Mouse (Mus musculus): Measurements from ENCODE around the gene Slc25a5. TPM values are rescaled to one million over a fixed set of nuclear protein-coding genes. Genes with fewer than 3 reads are reported as not detected.

Slc25a5 gene
- total RNA-seq (2015; ENCODE audit: low replicate concordance) (208 and 285 TPM in 2 replicates), total RNA-seq (2017; ENCODE audit: low replicate concordance) (144 and 176 TPM in 2 replicates)

DNA sequence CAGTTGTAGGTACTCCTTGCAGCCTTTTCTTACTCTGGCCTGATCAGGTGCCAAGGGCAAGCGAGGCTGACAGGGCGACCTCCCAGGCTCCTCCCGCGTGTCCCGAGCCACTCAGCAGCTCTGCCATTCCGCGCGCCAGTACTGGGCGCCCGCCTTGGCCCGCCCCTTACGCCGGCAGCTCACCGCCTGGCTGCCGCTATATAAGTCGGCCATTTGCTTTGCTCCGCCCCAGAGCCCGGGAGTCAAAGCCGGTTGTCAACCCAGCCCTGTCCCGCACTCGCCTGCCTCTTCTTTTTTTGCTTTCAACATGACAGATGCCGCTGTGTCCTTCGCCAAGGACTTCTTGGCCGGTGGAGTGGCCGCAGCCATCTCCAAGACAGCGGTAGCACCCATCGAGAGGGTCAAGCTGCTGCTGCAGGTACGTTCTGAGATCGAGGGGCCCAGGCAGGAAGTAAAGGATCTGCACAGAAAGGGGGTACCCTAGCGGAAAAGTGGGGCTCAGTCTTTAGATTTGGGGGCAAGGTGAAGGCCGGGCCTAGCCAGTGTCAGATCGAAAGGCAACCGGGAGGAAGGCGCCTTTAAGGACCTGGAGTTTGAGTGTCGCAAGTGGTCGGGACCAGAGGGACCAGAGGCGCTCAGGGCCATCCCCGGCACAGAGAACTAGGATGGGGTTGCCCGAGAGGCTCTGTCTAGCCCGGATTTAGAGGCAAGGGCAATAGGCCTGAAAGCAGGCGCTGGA, at the start of gene Slc25a5:
Slc25a5 (plus strand) TSS at position 228 of the 739 bp plus-strand sequence.
- ATAC-seq (replicated peaks; ENCODE audit: low FRiP score, poor library complexity, severe bottlenecking), result peak; percentile 99

GRCm38 (mm10) chrX:36746789-36747188, 48.7 kb upstream of the Slc25a5 start:
- no peak for ATAC-seq (replicated peaks; ENCODE audit: low FRiP score, poor library complexity, severe bottlenecking)

- ATAC-seq (replicated peaks; ENCODE audit: low FRiP score, poor library complexity, severe bottlenecking), result no peak
Observed at GRCm38 (mm10) chrX:36748573-36748972, 46.9 kb upstream of the Slc25a5 start.

DNA sequence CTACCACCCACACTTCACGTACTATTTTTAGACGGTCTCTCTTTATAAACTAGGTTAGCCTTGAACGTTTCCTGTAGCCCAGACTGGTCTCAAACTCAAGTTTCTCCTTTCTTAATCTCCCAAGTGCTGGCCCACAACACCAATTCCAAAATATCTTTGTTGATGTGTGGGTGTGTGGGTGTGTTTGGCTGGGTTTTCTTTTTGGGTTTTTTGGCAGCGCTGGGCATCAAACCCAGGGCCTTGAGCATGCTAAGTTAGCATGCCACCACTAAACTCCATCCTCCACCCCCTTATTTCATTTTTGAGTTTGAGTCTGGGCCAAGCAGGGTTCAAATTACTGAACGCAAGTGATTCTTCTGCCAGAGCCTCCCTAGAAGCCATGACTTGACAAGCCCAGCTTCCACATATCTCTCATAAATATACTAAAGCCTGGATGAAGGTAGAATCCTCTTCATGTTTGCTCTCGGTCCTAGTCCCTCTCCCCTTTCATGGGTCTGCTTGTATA, 46.1 kb upstream of the Slc25a5 start:
- no peak for ATAC-seq (replicated peaks; ENCODE audit: low FRiP score, poor library complexity, severe bottlenecking)

DNA sequence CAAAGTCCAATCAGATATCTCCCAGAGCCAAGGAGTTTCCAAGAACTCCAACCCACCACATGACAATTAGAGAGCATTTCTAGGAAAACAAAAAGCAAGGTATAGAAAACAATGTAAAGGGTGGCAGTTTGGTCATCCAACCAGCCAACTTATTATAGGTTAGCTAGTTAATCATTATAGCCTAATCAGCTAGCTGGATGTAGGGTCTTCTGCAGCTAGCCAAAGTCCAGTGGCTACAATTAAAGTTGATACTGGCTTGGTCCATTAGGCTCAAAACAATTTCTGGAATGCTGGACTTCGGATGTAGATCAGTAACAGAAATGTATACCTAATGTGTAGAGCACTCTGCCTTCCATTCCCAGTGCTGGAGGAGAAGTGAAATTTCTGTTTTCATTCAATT, 44.9 kb upstream of the Slc25a5 start:
- no peak for ATAC-seq (replicated peaks; ENCODE audit: low FRiP score, poor library complexity, severe bottlenecking)

DNA sequence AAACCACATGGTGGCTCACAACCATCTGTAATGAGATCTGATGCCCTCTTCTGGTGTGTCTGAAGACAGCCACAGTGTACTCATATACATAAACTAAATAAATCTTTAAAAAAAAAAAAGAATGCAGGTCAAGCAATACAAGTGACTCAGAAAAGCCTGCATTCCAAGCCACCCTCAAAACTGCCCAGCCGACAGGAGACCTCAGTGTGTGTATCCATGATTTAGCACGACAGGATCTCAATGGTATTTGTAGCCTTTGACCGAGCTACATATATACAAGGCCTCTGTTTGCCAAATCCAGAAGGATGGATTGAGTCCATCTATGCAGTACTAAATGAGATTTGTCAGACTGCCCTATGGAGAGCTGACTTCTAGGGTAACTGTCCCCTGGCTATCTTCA, 42.9 kb upstream of the Slc25a5 start:
- ATAC-seq (replicated peaks; ENCODE audit: low FRiP score, poor library complexity, severe bottlenecking), result no peak

DNA sequence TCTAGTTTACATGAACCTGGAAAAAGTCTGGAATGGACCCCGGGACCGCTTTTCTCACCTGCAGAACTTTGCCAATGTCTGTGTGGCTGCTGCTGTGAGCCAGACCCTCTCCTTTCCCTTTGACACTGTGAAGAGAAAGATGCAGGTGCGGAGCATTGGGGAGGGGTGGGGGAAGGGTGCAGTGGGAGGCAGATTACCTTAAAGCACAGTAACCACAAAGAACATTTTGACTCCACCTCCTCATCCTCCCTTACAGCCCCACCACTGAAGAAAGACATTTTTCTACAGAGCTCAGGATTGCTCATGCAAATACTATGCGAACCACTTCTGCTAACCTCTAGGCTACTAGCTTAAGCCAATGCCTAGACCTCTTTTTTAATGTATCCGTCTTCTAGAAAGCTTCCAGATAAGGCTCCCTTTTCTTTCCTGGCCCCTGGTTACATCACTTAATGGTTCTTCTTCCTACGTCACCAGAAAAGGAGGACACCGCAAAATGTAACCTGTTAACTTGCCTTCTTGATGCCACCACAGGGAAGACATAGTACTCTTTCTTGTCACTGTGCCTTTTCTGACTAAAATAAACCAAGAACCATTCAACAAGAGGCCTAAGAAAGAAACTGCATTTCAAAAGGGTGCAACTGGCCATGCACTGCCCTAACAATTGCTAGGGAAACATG, 37.5 kb upstream of the Slc25a5 start:
- ATAC-seq (replicated peaks; ENCODE audit: low FRiP score, poor library complexity, severe bottlenecking), result no peak

- no peak for ATAC-seq (replicated peaks; ENCODE audit: low FRiP score, poor library complexity, severe bottlenecking)
Observed at GRCm38 (mm10) chrX:36758566-36758965, 36.9 kb upstream of the Slc25a5 start.

DNA sequence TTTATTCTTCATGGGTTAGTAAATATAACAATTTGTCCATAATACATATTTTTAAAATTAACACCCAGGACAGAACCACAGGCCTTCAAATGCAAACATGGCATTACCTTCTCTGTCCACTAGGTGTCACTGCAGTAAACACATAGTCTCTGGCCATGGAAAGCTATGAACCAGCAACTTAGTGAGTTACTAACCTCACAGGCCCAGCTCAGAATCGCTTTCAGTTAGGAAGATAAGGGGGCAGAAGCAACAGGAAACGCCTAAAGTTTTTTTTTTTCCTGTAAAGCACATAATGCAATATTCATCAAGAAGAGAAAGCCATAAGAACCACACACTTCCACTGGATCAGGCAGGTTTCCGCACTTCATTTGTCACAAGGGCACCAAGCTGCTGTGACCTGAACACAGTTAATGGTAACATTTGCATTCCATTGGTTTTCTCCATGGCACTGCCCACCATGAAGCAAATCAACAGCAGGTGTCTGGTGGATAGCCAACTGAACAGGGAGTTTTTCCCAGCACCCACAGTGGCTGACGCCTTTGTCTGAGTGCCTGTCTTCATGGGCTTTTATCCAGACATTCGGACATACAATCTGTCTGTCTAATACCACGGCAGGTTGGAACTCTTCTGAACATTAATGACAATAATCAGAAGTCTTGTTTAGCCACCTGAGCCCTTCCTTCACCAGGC, 34.4 kb upstream of the Slc25a5 start:
- ATAC-seq (replicated peaks; ENCODE audit: low FRiP score, poor library complexity, severe bottlenecking), result peak; percentile 72

DNA sequence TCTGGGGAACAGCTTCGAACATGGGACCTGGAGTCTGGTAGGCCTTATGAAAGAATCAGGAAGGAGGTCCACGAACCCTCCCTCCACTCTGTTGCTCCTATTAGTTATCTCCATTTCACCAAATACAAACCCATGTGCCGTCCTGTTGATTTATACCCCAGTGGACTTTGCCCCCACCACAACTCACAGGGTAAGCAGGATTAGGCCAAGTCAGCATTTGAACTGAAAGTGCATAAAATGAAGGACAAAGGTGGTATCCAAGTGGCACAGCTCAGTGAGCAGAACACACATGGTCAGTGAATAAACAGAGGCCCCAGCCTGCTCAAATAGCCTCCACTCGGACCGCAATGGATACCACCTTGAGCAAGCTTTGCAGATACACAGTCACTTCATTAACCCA, 33.2 kb upstream of the Slc25a5 start:
- no peak for ATAC-seq (replicated peaks; ENCODE audit: low FRiP score, poor library complexity, severe bottlenecking)

DNA sequence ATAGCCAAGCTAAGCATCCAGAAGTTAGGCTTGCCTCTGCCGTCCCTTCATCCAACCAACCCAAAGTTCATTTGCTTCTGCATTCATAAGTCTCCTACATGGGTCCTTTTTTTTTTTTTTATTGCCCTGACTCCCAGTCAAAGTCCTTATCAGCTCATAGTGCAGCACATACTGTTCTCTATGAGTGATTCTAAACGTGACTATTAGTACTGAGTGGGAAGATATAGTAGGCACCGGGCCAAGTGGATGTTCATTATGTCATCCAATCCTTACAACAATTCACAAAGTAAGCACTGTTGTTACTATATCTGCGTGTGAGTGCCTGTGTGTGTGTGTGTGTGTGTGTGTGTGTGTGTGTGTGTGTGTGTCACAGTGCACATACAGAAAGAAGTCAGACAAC, 32.6 kb upstream of the Slc25a5 start:
- ATAC-seq (replicated peaks; ENCODE audit: low FRiP score, poor library complexity, severe bottlenecking), result no peak

DNA sequence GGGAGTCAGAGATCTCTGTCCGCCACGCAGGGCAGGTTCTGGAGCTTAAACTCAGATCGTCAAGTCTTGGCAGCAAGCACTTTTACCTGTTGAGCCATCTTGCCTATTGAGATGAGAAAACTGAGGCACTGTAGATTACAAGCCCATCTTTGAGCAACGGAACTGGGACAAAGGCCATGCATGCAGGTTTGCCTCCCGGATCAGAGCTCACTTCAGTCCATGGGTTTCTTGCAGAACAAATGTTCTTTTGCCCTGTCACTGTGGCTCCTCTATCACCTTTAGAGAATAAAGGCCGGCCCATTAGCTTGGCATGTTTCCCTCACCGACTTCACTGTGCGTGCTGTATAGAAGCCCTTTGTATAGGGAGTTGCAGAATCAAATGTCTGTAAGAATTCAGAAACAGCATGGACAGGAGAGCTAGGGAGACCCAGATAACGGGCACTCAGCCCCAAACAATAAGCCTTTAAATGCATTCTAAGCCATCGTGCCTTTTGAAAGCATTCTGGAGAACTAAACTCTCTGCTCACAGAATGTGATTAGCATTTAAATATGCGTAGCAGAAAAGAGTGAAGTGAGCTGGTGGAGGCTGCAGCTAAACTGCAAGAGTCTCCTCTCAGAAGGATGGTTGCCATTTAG, 32.0 kb upstream of the Slc25a5 start:
- no peak for ATAC-seq (replicated peaks; ENCODE audit: low FRiP score, poor library complexity, severe bottlenecking)

DNA sequence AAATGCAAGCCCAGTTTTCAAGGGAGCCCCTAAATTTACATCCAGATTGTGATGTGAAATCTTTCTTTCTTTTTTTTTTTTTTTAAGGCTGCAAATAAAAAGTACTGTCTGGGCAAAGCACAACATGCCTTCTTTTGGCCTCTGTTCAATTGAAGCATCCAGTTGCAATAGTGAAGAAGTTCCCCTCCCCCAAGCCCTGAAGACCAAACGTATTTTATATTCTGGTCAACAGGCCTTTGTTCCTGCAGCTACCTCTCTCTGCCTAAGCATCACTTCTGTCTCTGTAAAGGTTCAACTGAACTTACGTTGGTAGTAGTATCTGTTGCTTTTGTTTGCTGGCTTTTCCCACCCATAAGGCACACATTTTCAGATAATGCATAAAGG, 31.5 kb upstream of the Slc25a5 start:
- ATAC-seq (replicated peaks; ENCODE audit: low FRiP score, poor library complexity, severe bottlenecking), result no peak

- ATAC-seq (replicated peaks; ENCODE audit: low FRiP score, poor library complexity, severe bottlenecking), result no peak
Observed at GRCm38 (mm10) chrX:36767386-36767785, 28.1 kb upstream of the Slc25a5 start.

GRCm38 (mm10) chrX:36772591-36772990, 22.9 kb upstream of the Slc25a5 start:
- no peak for ATAC-seq (replicated peaks; ENCODE audit: low FRiP score, poor library complexity, severe bottlenecking)

DNA sequence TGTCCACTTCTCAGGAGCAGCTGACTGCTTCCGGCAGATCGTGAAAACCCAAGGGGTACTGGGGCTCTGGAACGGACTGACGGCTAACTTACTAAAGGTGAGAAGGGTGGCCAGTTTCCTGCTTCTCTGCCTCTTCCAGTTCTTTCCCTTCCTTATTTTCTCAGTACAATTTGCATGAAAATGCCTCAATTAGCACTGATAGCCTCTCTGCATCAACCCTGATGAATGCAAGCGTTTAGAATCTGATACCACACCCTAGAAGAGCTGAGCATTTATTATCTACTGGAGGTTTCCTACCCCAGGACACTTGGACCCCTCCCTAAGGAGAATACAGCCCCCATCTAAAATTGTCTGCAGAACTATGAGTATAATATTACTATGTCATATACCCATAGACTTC, 19.9 kb upstream of the Slc25a5 start:
- ATAC-seq (replicated peaks; ENCODE audit: low FRiP score, poor library complexity, severe bottlenecking), result no peak

- ATAC-seq (replicated peaks; ENCODE audit: low FRiP score, poor library complexity, severe bottlenecking), result no peak
Observed at GRCm38 (mm10) chrX:36777694-36778093, 17.8 kb upstream of the Slc25a5 start.

GRCm38 (mm10) chrX:36789360-36789759, 6.1 kb upstream of the Slc25a5 start:
- no peak for ATAC-seq (replicated peaks; ENCODE audit: low FRiP score, poor library complexity, severe bottlenecking)

DNA sequence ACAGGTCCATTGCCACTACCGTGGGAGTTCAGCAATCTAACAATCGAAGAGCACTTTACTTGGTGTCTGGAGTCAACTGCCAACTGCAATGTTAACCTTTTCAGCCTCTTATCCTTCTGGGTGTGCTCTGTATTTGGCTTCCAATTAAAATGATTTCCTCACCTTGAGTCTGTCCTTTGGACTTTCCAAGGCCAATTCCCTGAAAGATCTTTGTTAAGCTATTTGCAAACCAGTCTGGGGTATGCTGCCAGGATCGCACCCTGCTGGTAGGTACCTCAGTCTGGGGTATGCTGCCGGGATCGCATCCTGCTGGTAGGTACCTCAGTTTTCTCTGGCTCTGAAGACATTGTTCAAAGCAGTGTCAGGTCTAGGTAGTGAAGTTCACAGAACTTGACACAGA, 880 bp upstream of the Slc25a5 start:
- no peak for ATAC-seq (replicated peaks; ENCODE audit: low FRiP score, poor library complexity, severe bottlenecking)

GRCm38 (mm10) chrX:36796163-36796581, 721 bp downstream of the Slc25a5 start:
- peak; percentile 75 for ATAC-seq (replicated peaks; ENCODE audit: low FRiP score, poor library complexity, severe bottlenecking)

All from erythroid progenitor cell, adult 5-6 weeks (primary cell).